Mouse (Mus musculus) liver, embryonic 14 days (tissue): ENCODE measurements around the gene Vmn1r163. TPM values are rescaled to one million over a fixed set of nuclear protein-coding genes. Genes with fewer than 3 reads are reported as not detected.

Experiments
- polyA plus RNA-seq: library from polyadenylated mRNA; depleted of rRNA; stranded (reverse); fragments of >200 nt; gene quantifications from 2 replicates; pipeline ENCODE4 v1.2.3, GENCODE M21; 2012; rRNA removed

The Vmn1r163 gene
- polyA plus RNA-seq, result not detected in 2 replicates

GRCm38 (mm10) chr7:23055240-23055639 lies at the start of gene Vmn1r163:
Gene Vmn1r163, plus strand, starts transcription at chr7:23055540.

GRCm38 (mm10) chr7:23019823-23020222 lies 35.5 kb upstream of the Vmn1r163 start, which contains the start of gene Gm4216:
Gene Gm4216, minus strand, starts transcription at chr7:23019923.

GRCm38 (mm10) chr7:23067356-23067755 lies 12.0 kb downstream of the Vmn1r163 start, which contains the start of gene Gm8720:
Gene Gm8720, minus strand, starts transcription at chr7:23067456.

Other genes with a start within 250 kb of the Vmn1r163 start
- gene Vmn1r159, start 211.9 kb upstream of the Vmn1r163 start, polyA plus RNA-seq, result not detected in 2 replicates
- not detected in 2 replicates for gene Vmn1r160, start 184.3 kb upstream of the Vmn1r163 start, polyA plus RNA-seq
- not detected in 2 replicates for gene Gm4214, start 70.9 kb upstream of the Vmn1r163 start, polyA plus RNA-seq
- gene Gm4216, start 35.6 kb upstream of the Vmn1r163 start, polyA plus RNA-seq, result not detected in 2 replicates
- gene Gm8720, start 11.9 kb downstream of the Vmn1r163 start, polyA plus RNA-seq, result not detected in 2 replicates
- not detected in 2 replicates for gene Gm10662, start 88.9 kb downstream of the Vmn1r163 start, polyA plus RNA-seq
- not detected in 2 replicates for gene Vmn1r165, start 161.8 kb downstream of the Vmn1r163 start, polyA plus RNA-seq
- not detected in 2 replicates for gene Vmn1r166, start 196.1 kb downstream of the Vmn1r163 start, polyA plus RNA-seq
- gene Gm6902, start 223.4 kb downstream of the Vmn1r163 start, polyA plus RNA-seq, result not detected in 2 replicates
- gene Nlrp4e, start 245.7 kb downstream of the Vmn1r163 start, polyA plus RNA-seq, result not detected in 2 replicates